Mouse (Mus musculus) brain, adult 2 months (tissue): Measurements from ENCODE around the gene Olfr873.
"Not testable (repeated sequence)": the region's sequence is repeated elsewhere in the genome, so short reads cannot be mapped to it uniquely, and the experiment has no call there.

Experiments
- DNase-seq: peaks from one replicate; pipeline ENCODE4 v3.0.0; 2011; ENCODE audit warnings: low read depth, low spot score

Gene Olfr873

GRCm38 (mm10) chr9:20298232-20298631 is at the start of gene Olfr873:
Gene Olfr873 (plus strand): TSS chr9:20298532.
- no peak for DNase-seq

- DNase-seq, result no peak
Measured at GRCm38 (mm10) chr9:20282051-20282450, 16.3 kb upstream of the Olfr873 start, which contains the start of gene Olfr39. Gene Olfr39 (plus strand): TSS chr9:20282351.

- DNase-seq, result not testable (repeated sequence)
Measured at GRCm38 (mm10) chr9:20295562-20295961, 2.8 kb upstream of the Olfr873 start.

- no peak for DNase-seq
Measured at GRCm38 (mm10) chr9:20335994-20336393, 37.7 kb downstream of the Olfr873 start, which contains the start of gene Olfr18. Gene Olfr18 (minus strand): TSS chr9:20336094.

DNA sequence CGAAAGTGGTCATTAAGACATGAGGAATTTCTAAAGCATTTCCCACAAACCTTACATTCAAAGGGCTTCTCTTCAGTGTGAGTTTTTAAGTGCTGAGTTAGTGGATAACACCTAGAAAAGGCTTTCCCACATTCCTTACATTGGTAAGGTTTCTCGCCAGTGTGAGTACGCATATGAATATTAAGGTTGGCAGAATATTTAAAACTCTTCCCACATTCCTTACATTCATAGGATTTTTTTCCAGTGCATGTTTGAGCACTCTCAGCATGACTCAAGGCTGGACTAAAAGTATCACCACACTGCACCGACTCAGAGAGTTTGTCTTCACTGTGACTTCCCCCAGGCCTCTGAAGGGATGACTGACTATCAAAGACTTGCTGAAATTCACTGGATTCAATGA is 50.2 kb downstream of the Olfr873 start:
- no peak for DNase-seq
